Mouse (Mus musculus): ENCODE results near the gene Mrpl33. TPM values are rescaled to one million over a fixed set of nuclear protein-coding genes. Genes with fewer than 3 reads are reported as not detected.

Mrpl33 gene
- polyA plus RNA-seq, 1 experiment from 2014 or later, result 334 TPM

- no peaks in the 10 kb centered on the region for H3K27me3 ChIP-seq (replicated peaks; ENCODE audit: control insufficient read depth, insufficient read depth, low read length)
- ATAC-seq (replicated peaks; ENCODE audit: low FRiP score, low TSS enrichment, low read depth) (no peak), DNase-seq (ENCODE audit: low spot score) (no peak)
- H3K9me3 ChIP-seq (ENCODE audit: control insufficient read depth, low read length), result no peaks in the 10 kb centered on the region
- peaks cover 10% of the 10 kb centered on the region; the same call in 1 of the 2 replicates for H3K36me3 ChIP-seq (ENCODE audit: control insufficient read depth, insufficient read depth, low read length)
- no peak overlapping the region for H3K27ac ChIP-seq (ENCODE audit: low read depth)
- H3K4me3 ChIP-seq (ENCODE audit: low read depth, low read length), result peak overlapping the region; percentile 8; the same call in 1 of the 2 replicates
- peak overlapping the region; percentile 71 for H3K4me2 ChIP-seq (ENCODE audit: low read length)
- no peak overlapping the region; the same call in 1 of the 2 replicates for H3K9ac ChIP-seq (ENCODE audit: low read length)
- WGBS, result 55% methylated on average over 4 of the region's 4 CpGs
- H3K4me1 ChIP-seq (replicated peaks; ENCODE audit: control insufficient read depth, insufficient read depth, low read length), result 0 out of 2 replicates have a peak, but pooled peaks cover 7% of the 10 kb centered on the region
These were observed 102.2 kb downstream of the Mrpl33 start for GRCm38 (mm10) chr5:31698931-31699330.

DNA sequence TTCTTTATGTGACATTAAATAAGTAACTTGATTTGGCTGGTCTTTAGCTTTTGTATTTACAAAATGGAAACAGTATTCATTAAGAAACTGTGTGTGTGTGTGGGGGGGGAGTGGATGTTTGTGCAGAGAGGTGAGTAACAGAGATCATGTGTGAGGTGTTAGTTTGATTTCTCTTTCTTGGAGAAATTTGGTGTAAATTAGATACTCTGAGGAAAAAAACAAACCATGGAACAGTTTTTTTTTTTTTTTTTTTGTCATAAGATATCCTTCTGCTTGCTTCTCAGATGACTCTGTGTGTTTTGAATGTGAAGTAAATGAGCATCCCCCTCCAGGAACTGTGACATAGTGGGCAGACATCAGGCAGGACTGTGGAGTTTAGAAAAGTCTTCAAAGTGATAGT lies 102.7 kb downstream of the Mrpl33 start:
- 0 out of 2 replicates have a peak, but pooled peaks cover 7% of the 10 kb centered on the region for H3K4me1 ChIP-seq (replicated peaks; ENCODE audit: control insufficient read depth, insufficient read depth, low read length)
- ATAC-seq (replicated peaks; ENCODE audit: low FRiP score, low TSS enrichment, low read depth) (no peak), DNase-seq (ENCODE audit: low spot score) (no peak)
- H3K4me2 ChIP-seq (ENCODE audit: low read length), result no peak overlapping the region
- no peak overlapping the region for H3K4me3 ChIP-seq (ENCODE audit: low read depth, low read length)
- peaks cover 13% of the 10 kb centered on the region; the same call in 1 of the 2 replicates for H3K36me3 ChIP-seq (ENCODE audit: control insufficient read depth, insufficient read depth, low read length)
- no peak overlapping the region for H3K27ac ChIP-seq (ENCODE audit: low read depth)
- H3K9ac ChIP-seq (ENCODE audit: low read length), result no peak overlapping the region
- no peaks in the 10 kb centered on the region for H3K27me3 ChIP-seq (replicated peaks; ENCODE audit: control insufficient read depth, insufficient read depth, low read length)
- H3K9me3 ChIP-seq (ENCODE audit: control insufficient read depth, low read length), result no peaks in the 10 kb centered on the region

GRCm38 (mm10) chr5:31704971-31705370 lies 108.2 kb downstream of the Mrpl33 start:
- H3K27ac ChIP-seq (ENCODE audit: low read depth), result no peak overlapping the region
- DNase-seq (ENCODE audit: low spot score) (no peak), ATAC-seq (replicated peaks; ENCODE audit: low FRiP score, low TSS enrichment, low read depth) (no peak)
- no peak overlapping the region for H3K4me3 ChIP-seq (ENCODE audit: low read depth, low read length)
- no peaks in the 10 kb centered on the region for H3K4me1 ChIP-seq (replicated peaks; ENCODE audit: control insufficient read depth, insufficient read depth, low read length)
- H3K9me3 ChIP-seq (ENCODE audit: control insufficient read depth, low read length), result 0 out of 2 replicates have a peak, but pooled peaks cover 3% of the 10 kb centered on the region
- no peak overlapping the region for H3K9ac ChIP-seq (ENCODE audit: low read length)
- WGBS, result 73% methylated on average over 5 of the region's 5 CpGs
- no peak overlapping the region for H3K4me2 ChIP-seq (ENCODE audit: low read length)
- H3K27me3 ChIP-seq (replicated peaks; ENCODE audit: control insufficient read depth, insufficient read depth, low read length), result no peaks in the 10 kb centered on the region
- H3K36me3 ChIP-seq (ENCODE audit: control insufficient read depth, insufficient read depth, low read length), result peaks cover 13% of the 10 kb centered on the region; the same call in 1 of the 2 replicates

DNA sequence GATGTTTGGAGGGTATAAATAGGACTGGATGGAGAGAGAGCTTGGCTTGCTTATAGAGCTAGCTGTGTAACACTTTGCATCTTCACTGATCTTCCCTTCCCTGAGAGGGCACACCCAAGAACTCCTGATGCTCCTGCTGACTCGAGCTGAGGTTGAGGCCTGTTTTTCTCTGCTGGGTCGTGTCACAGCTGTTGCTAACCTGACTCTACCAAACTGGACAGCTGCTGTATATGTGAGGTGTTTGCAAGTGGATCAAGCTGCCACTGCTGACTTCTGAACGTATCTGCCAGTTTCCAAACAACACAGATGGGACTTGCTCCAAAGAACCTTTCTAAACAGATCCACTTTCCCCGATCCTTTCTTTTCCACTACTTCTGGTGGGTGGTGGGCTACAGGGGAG lies 110.1 kb downstream of the Mrpl33 start:
- no peak for ATAC-seq (replicated peaks; ENCODE audit: low FRiP score, low TSS enrichment, low read depth)
- H3K27ac ChIP-seq (ENCODE audit: low read depth), result no peak overlapping the region
- no peak overlapping the region for H3K4me2 ChIP-seq (ENCODE audit: low read length)
- 76% methylated on average over 4 of the region's 4 CpGs for WGBS
- no peaks in the 10 kb centered on the region for H3K4me1 ChIP-seq (replicated peaks; ENCODE audit: control insufficient read depth, insufficient read depth, low read length)
- no peak overlapping the region for H3K4me3 ChIP-seq (ENCODE audit: low read depth, low read length)
- peaks cover 12% of the 10 kb centered on the region; the same call in 1 of the 2 replicates for H3K36me3 ChIP-seq (ENCODE audit: control insufficient read depth, insufficient read depth, low read length)
- 0 out of 2 replicates have a peak, but pooled peaks cover 3% of the 10 kb centered on the region for H3K9me3 ChIP-seq (ENCODE audit: control insufficient read depth, low read length)
- H3K9ac ChIP-seq (ENCODE audit: low read length), result no peak overlapping the region
- DNase-seq (ENCODE audit: low spot score), result no peak
- H3K27me3 ChIP-seq (replicated peaks; ENCODE audit: control insufficient read depth, insufficient read depth, low read length), result no peaks in the 10 kb centered on the region

DNA sequence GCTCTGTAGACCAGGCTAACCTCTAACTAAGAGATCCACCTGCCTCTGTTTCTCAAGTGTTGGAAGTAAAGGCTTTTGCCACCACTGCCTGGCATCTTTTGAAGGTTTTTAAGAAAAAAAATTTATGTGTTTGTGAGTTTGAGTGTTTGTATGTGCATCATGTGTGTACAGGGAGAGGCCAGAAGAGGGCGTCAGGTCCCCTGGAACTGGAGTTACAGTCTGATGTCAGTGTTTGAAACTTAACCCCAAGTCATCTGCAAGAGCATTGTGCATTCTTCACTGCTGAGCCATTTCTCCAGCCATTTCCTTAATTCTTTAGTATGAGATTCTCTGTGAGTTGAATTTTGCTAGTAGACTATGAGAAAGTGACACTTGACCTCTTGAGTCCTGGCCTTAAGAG lies 112.7 kb downstream of the Mrpl33 start:
- Histone ChIP-seq H3K27me3 (replicated peaks; ENCODE audit: control insufficient read depth, insufficient read depth, low read length) (no peaks in the 10 kb centered on the region), H3K4me3 (ENCODE audit: low read depth, low read length) (no peak overlapping the region), H3K4me1 (replicated peaks; ENCODE audit: control insufficient read depth, insufficient read depth, low read length) (0 out of 2 replicates have a peak, but pooled peaks cover 3% of the 10 kb centered on the region), H3K4me2 (ENCODE audit: low read length) (no peak overlapping the region), H3K36me3 (ENCODE audit: control insufficient read depth, insufficient read depth, low read length) (no peaks in the 10 kb centered on the region), H3K9ac (ENCODE audit: low read length) (no peak overlapping the region), H3K9me3 (ENCODE audit: control insufficient read depth, low read length) (0 out of 2 replicates have a peak, but pooled peaks cover 3% of the 10 kb centered on the region), H3K27ac (ENCODE audit: low read depth) (no peak overlapping the region)
- 94% methylated on average over 1 of the region's 1 CpGs for WGBS
- DNase-seq (ENCODE audit: low spot score), result no peak
- ATAC-seq (replicated peaks; ENCODE audit: low FRiP score, low TSS enrichment, low read depth), result no peak

DNA sequence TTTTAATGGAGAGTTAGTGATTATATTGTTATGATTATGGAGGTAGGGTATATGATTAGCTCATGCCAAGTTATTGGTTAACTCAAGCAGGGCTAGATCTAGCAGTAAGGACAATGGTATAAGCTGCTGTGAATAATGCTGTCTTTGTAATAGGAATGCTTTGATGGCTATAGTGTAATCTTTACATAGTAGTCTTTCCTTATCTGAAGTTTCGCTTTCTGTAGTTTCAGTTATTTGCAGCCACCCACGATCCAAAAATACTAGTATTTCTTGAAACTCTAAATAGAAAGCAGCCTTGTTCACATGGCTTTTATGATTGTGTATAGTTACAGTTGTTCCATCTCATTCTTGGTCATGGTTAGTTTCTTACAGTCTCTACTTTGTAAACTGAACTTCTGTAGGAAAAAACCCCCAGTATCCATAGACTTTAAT lies 116.6 kb downstream of the Mrpl33 start:
- ATAC-seq (replicated peaks; ENCODE audit: low FRiP score, low TSS enrichment, low read depth) (peak; percentile 90), DNase-seq (ENCODE audit: low spot score) (no peak)
- no peaks in the 10 kb centered on the region for H3K27me3 ChIP-seq (replicated peaks; ENCODE audit: control insufficient read depth, insufficient read depth, low read length)
- 0 out of 2 replicates have a peak, but pooled peaks cover 3% of the 10 kb centered on the region for H3K9me3 ChIP-seq (ENCODE audit: control insufficient read depth, low read length)
- H3K4me1 ChIP-seq (replicated peaks; ENCODE audit: control insufficient read depth, insufficient read depth, low read length), result 0 out of 2 replicates have a peak, but pooled peaks cover 6% of the 10 kb centered on the region
- H3K36me3 ChIP-seq (ENCODE audit: control insufficient read depth, insufficient read depth, low read length), result no peaks in the 10 kb centered on the region
- H3K4me3 ChIP-seq (ENCODE audit: low read depth, low read length), result no peak overlapping the region
- 73% methylated on average over 2 of the region's 2 CpGs for WGBS
- H3K27ac ChIP-seq (ENCODE audit: low read depth), result peak overlapping the region; percentile 96
- H3K9ac ChIP-seq (ENCODE audit: low read length), result no peak overlapping the region
- no peak overlapping the region for H3K4me2 ChIP-seq (ENCODE audit: low read length)

DNA sequence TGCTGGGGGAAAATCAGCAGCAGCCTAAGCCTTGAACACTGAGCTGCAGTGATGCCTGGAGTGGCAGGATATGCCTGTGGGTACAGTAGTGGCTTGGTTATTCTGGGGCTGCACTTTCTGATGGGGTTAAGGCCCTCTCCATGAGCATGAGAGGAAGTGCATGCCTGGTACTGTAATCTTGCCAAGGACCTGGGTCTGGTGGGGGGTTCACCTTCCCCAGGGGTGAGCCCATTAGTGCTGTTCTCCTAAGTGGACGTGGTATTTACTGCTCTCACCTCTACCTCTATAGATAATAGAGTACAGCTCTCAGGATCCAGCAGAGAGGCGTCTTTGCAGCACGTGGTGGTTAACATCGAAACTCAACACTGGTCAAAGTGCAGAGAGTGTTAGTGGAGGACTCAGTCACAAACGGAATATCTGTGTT lies 117.1 kb downstream of the Mrpl33 start:
- WGBS, result 55% methylated on average over 5 of the region's 5 CpGs
- H3K4me3 ChIP-seq (ENCODE audit: low read depth, low read length), result no peak overlapping the region
- H3K27ac ChIP-seq (ENCODE audit: low read depth), result peak overlapping the region; percentile 96
- DNase-seq (ENCODE audit: low spot score) (peak; percentile 55), ATAC-seq (replicated peaks; ENCODE audit: low FRiP score, low TSS enrichment, low read depth) (peak; percentile 56)
- H3K9ac ChIP-seq (ENCODE audit: low read length), result no peak overlapping the region
- no peaks in the 10 kb centered on the region for H3K27me3 ChIP-seq (replicated peaks; ENCODE audit: control insufficient read depth, insufficient read depth, low read length)
- H3K36me3 ChIP-seq (ENCODE audit: control insufficient read depth, insufficient read depth, low read length), result no peaks in the 10 kb centered on the region
- 0 out of 2 replicates have a peak, but pooled peaks cover 6% of the 10 kb centered on the region for H3K4me1 ChIP-seq (replicated peaks; ENCODE audit: control insufficient read depth, insufficient read depth, low read length)
- 0 out of 2 replicates have a peak, but pooled peaks cover 3% of the 10 kb centered on the region for H3K9me3 ChIP-seq (ENCODE audit: control insufficient read depth, low read length)
- no peak overlapping the region for H3K4me2 ChIP-seq (ENCODE audit: low read length)
